Mouse (Mus musculus) liver, adult 2 months (tissue): ENCODE measurements around the gene Ms4a4c.

Experiments
- CTCF ChIP-seq: fragments of 200-500 bp; IDR thresholded peaks from 2 replicates; pipeline ENCODE4 v1.5.1; 2011; ENCODE audit warnings: low read depth, low read length, control low read depth
- POLR2A ChIP-seq: fragments of 200-500 bp; IDR thresholded peaks from 2 replicates; pipeline ENCODE4 v1.6.1; 2011; ENCODE audit warnings: low read length, control low read depth; ENCODE audit not compliant: insufficient read depth; ENCODE audit errors: extremely low read depth

- TF ChIP-seq POLR2A: no peak
- no peak for TF ChIP-seq CTCF
These were observed 33.4 kb upstream of the Ms4a4c start for GRCm38 (mm10) chr19:11371181-11371580.
